Mouse (Mus musculus): ENCODE data around the gene Cd79b. TPM values are rescaled to one million over a fixed set of nuclear protein-coding genes. Genes with fewer than 3 reads are reported as not detected.

The Cd79b gene
- total and polyA plus RNA-seq, 3 experiments: 527 to 741 (median 689) TPM

DNA sequence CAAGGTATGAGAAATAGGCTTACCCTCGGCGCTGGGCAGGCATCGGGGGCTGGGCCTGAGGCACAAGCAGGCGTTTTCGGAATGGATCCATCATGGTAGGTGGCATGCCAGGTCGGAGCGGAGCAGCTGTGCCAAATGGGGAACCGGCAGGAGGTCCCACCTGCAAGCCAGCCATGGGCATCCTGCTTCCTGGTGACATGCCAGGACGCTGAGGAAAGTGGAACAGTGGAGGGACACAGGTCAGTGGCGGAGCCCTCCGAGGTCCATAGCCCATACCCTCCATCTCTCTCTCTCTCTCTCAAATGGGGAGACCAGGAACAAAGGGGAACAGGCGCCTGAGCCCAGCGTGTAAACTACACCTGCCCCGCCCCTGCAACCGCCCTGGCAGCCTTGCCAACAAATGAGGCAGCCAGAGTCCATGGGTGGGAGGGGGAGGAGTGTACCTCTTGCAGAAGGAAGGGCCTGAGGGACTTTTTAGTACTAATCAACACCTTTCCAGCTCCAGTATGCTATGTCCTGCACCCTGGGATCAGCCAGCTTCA is 47.2 kb downstream of the Cd79b start:
- Histone ChIP-seq H3K36me3 (replicated peaks in 1 of 2; ENCODE audit: control insufficient read depth in 1 of 2, insufficient read depth in 1 of 2, low read length in 1 of 2) (peaks cover 55 to 69% of the 10 kb centered on the region in 2 experiments), H3K9ac (ENCODE audit: insufficient read depth, low read depth) (no peak overlapping the region), H3K27me3 (replicated peaks) (no peaks in the 10 kb centered on the region), H3K79me2 (replicated peaks; ENCODE audit: control insufficient read depth, extremely low read depth, insufficient read depth, poor library complexity, severe bottlenecking) (peaks cover 40% of the 10 kb centered on the region), H3K4me3 (replicated peaks in 1 of 3; ENCODE audit: low read depth in 2 of 3, low read length in 2 of 3, poor library complexity in 1 of 3) (no peak overlapping the region), H3K4me2 (ENCODE audit: insufficient read depth, low read depth, poor library complexity, severe bottlenecking) (no peak overlapping the region), H3K4me1 (ENCODE audit: control insufficient read depth in 1 of 2, insufficient read depth in 2 of 2) (peaks cover 15 to 57% of the 10 kb centered on the region in 2 experiments), H3K27ac (ENCODE audit: insufficient read depth, low read depth) (no peak overlapping the region), H3K9me3 (replicated peaks; ENCODE audit: low read length) (no peaks in the 10 kb centered on the region)
- in situ Hi-C loops (cut with MboI; ENCODE audit: low pct_ligation_motif_present, low pct_unique_long_range_greater_than_20kb, low sequenced_read_pairs): no loop called here
- DNase-seq (ENCODE audit: extremely low read depth): no peak
- dilution Hi-C loops (cut with MboI; ENCODE audit: extremely low pct_ligation_motif_present, extremely low pct_unique_long_range_greater_than_20kb, low sequenced_read_pairs): no loop called here
- no peak for TF ChIP-seq UBTF (IDR thresholded peaks at IDR 0.05; ENCODE audit: low read depth, low read length)
- no peak for TF ChIP-seq ZKSCAN1 (IDR thresholded peaks at IDR 0.05; ENCODE audit: borderline replicate concordance, low read depth, low read length)
- no peak for TF ChIP-seq POLR2A (IDR thresholded peaks at IDR 0.05; ENCODE audit: low read depth, low read length)
- TF ChIP-seq NRF1 (IDR thresholded peaks at IDR 0.05; ENCODE audit: low read depth, low read length): no peak
- TF ChIP-seq ETS1 (conservative IDR thresholded peaks at IDR 0.05; ENCODE audit: low read depth, low read length): no peak
- no peak for TF ChIP-seq BHLHE40 (IDR thresholded peaks at IDR 0.05; ENCODE audit: low read depth, low read length)
- TF ChIP-seq POLR2AphosphoS2 (IDR thresholded peaks at IDR 0.05; ENCODE audit: low read depth, low read length): no peak
- no peak for TF ChIP-seq ZNF384 (IDR thresholded peaks at IDR 0.05; ENCODE audit: low read depth, low read length)
- no peak for TF ChIP-seq ZC3H11A (IDR thresholded peaks at IDR 0.05; ENCODE audit: low read depth, low read length)
- no peak for TF ChIP-seq MAZ (IDR thresholded peaks at IDR 0.05; ENCODE audit: low read depth, low read length)
- TF ChIP-seq TCF12 (IDR thresholded peaks at IDR 0.05; ENCODE audit: low read depth, low read length): no peak

- no peak overlapping the region for H3K4me2 ChIP-seq (ENCODE audit: insufficient read depth, low read depth, poor library complexity, severe bottlenecking)
- no peak for DNase-seq (ENCODE audit: extremely low read depth)
- H3K36me3 ChIP-seq (replicated peaks in 1 of 2; ENCODE audit: control insufficient read depth in 1 of 2, insufficient read depth in 1 of 2, low read length in 1 of 2): peaks cover 64 to 78% of the 10 kb centered on the region in 2 experiments
- H3K4me3 ChIP-seq (replicated peaks in 1 of 3; ENCODE audit: low read depth in 2 of 3, low read length in 2 of 3, poor library complexity in 1 of 3): no peak overlapping the region
- H3K9me3 ChIP-seq (replicated peaks; ENCODE audit: low read length): no peaks in the 10 kb centered on the region
- H3K9ac ChIP-seq (ENCODE audit: insufficient read depth, low read depth): no peak overlapping the region
- peaks cover 14 to 55% of the 10 kb centered on the region in 2 experiments for H3K4me1 ChIP-seq (ENCODE audit: control insufficient read depth in 1 of 2, insufficient read depth in 2 of 2)
- no peak overlapping the region for H3K27ac ChIP-seq (ENCODE audit: insufficient read depth, low read depth)
- in situ Hi-C loops (cut with MboI; ENCODE audit: low pct_ligation_motif_present, low pct_unique_long_range_greater_than_20kb, low sequenced_read_pairs) (no loop called here), dilution Hi-C loops (cut with MboI; ENCODE audit: extremely low pct_ligation_motif_present, extremely low pct_unique_long_range_greater_than_20kb, low sequenced_read_pairs) (no loop called here)
- H3K27me3 ChIP-seq (replicated peaks): no peaks in the 10 kb centered on the region
- TF ChIP-seq CTCF (conservative IDR thresholded peaks at IDR 0.05 in 1 of 2, IDR thresholded peaks at IDR 0.05 in 1 of 2; ENCODE audit: low read depth in 2 of 2, low read length in 2 of 2) (no peak), SMC3 (IDR thresholded peaks at IDR 0.05; ENCODE audit: low read depth, low read length) (no peak), POLR2AphosphoS2 (IDR thresholded peaks at IDR 0.05; ENCODE audit: low read depth, low read length) (no peak), USF1 (IDR thresholded peaks at IDR 0.05; ENCODE audit: low read depth, low read length) (no peak), USF2 (conservative IDR thresholded peaks at IDR 0.05; ENCODE audit: low read depth, low read length) (no peak), EP300 (IDR thresholded peaks at IDR 0.05; ENCODE audit: low read length) (no peak), TBP (conservative IDR thresholded peaks at IDR 0.05; ENCODE audit: low read depth, low read length) (no peak), UBTF (IDR thresholded peaks at IDR 0.05; ENCODE audit: low read depth, low read length) (no peak), CHD2 (IDR thresholded peaks at IDR 0.05; ENCODE audit: low read length) (no peak), ZC3H11A (IDR thresholded peaks at IDR 0.05; ENCODE audit: low read depth, low read length) (no peak), KAT2A (IDR thresholded peaks at IDR 0.05; ENCODE audit: insufficient replicate concordance, low read length) (no peak), ZNF384 (IDR thresholded peaks at IDR 0.05; ENCODE audit: low read depth, low read length) (no peak), MAX (IDR thresholded peaks at IDR 0.05; ENCODE audit: low read length) (no peak), MYC (IDR thresholded peaks at IDR 0.05; ENCODE audit: low read depth, low read length) (no peak), BHLHE40 (IDR thresholded peaks at IDR 0.05; ENCODE audit: low read depth, low read length) (no peak), GABPA (IDR thresholded peaks at IDR 0.05; ENCODE audit: insufficient replicate concordance, low read depth, low read length) (no peak), MAZ (IDR thresholded peaks at IDR 0.05; ENCODE audit: low read depth, low read length) (no peak), NELFE (IDR thresholded peaks at IDR 0.05; ENCODE audit: low read depth, low read length) (no peak)
- peaks cover 32% of the 10 kb centered on the region for H3K79me2 ChIP-seq (replicated peaks; ENCODE audit: control insufficient read depth, extremely low read depth, insufficient read depth, poor library complexity, severe bottlenecking)
Measured at GRCm38 (mm10) chr11:106266431-106266830, 48.1 kb downstream of the Cd79b start.
